Comparison of ENCODE assay signal across 9 mouse cellular contexts in the genomic region with DNA sequence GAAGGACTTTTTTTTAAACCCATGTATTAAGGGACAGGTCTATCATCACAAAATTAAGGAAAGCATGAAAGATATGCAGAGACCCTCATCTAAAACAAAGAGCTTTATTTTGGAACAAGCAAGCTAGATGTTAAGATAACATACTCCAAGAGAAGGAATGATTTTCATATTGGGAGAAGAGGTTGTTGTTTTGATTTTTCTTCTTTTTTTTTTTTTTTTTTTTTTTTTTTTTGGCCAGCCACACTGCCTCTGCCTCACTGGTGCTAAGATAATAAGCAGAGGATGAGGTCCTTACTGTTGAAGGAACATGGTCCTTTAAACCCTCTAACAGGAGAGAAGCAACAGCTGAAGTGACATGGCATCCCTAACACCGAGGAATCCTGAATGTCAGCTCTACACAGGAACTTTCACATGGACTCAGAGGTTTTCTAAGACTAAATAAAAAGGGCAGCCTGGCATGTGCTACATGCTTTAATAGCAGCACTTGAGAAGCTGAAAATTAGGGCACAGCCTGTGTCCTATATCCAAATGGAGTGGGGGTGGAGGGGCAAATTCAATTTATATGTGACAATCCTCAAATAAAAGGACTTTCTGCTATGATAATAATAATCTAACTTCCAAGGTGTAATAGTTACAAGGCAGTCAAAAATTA. TPM values are rescaled to one million over a fixed set of nuclear protein-coding genes. Genes with fewer than 3 reads are reported as not detected.
DNase-seq lines count a peak whose midpoint lies in the region; ATAC-seq and TF ChIP-seq lines count a peak whose summit lies in the region.
"Had no signal": no experiment of that assay in that cellular context is flagged by ENCODE, and none has a peak within 500 bp of the region (broad histone marks: within the 10 kb centered on the region; RNA-seq: fewer than 3 reads in every experiment).

No protein-coding gene starts in this region.

- H3K9me3 ChIP-seq in embryonic facial prominence, embryonic 12.5 days: no peaks in the 10 kb centered on the region
- H3K9me3 ChIP-seq in embryonic facial prominence, embryonic 10.5 days: no peaks in the 10 kb centered on the region
- no peaks in the 10 kb centered on the region for H3K9me3 ChIP-seq in intestine, embryonic 14.5 days (ENCODE audit: control insufficient read depth, low read length)
- no peaks in the 10 kb centered on the region for H3K9me3 ChIP-seq in intestine, postnatal 0 days (ENCODE audit: control insufficient read depth)
- H3K9me3 ChIP-seq in midbrain, embryonic 14.5 days (ENCODE audit: control insufficient read depth, low read length): no peaks in the 10 kb centered on the region
- no peaks in the 10 kb centered on the region for H3K9me3 ChIP-seq in midbrain, embryonic 10.5 days (replicated peaks)
- no peaks in the 10 kb centered on the region for H3K9me3 ChIP-seq in neural tube, embryonic 15.5 days (replicated peaks)

- no peak overlapping the region for H3K9ac ChIP-seq in embryonic facial prominence, embryonic 12.5 days
- H3K9ac ChIP-seq in intestine, embryonic 14.5 days (ENCODE audit: low read length): no peak overlapping the region
- H3K9ac ChIP-seq in intestine, postnatal 0 days (ENCODE audit: low read depth, low read length): no peak overlapping the region
- H3K9ac ChIP-seq in midbrain, embryonic 14.5 days (replicated peaks; ENCODE audit: low read length): no peak overlapping the region
- H3K9ac ChIP-seq in neural tube, embryonic 15.5 days (replicated peaks): no peak overlapping the region

- no peak overlapping the region for H3K4me3 ChIP-seq in embryonic facial prominence, embryonic 12.5 days
- no peak overlapping the region for H3K4me3 ChIP-seq in embryonic facial prominence, embryonic 10.5 days
- H3K4me3 ChIP-seq in intestine, embryonic 14.5 days (ENCODE audit: low read depth, low read length): no peak overlapping the region
- H3K4me3 ChIP-seq in intestine, postnatal 0 days (ENCODE audit: low read depth, low read length): no peak overlapping the region
- no peak overlapping the region for H3K4me3 ChIP-seq in midbrain, embryonic 14.5 days (replicated peaks; ENCODE audit: low read depth, low read length)
- H3K4me3 ChIP-seq in midbrain, embryonic 10.5 days: no peak overlapping the region
- H3K4me3 ChIP-seq in neural tube, embryonic 15.5 days (replicated peaks): no peak overlapping the region

- peaks cover 11% of the 10 kb centered on the region; the same call in 1 of the 2 replicates for H3K4me1 ChIP-seq in embryonic facial prominence, embryonic 12.5 days
- H3K4me1 ChIP-seq in embryonic facial prominence, embryonic 10.5 days: peaks cover 11% of the 10 kb centered on the region
- peaks cover 14% of the 10 kb centered on the region; the same call in 1 of the 2 replicates for H3K4me1 ChIP-seq in intestine, embryonic 14.5 days (replicated peaks; ENCODE audit: control insufficient read depth, insufficient read depth, low read length)
- no peaks in the 10 kb centered on the region; the same call in 1 of the 2 replicates for H3K4me1 ChIP-seq in intestine, postnatal 0 days (replicated peaks; ENCODE audit: control insufficient read depth, insufficient read depth, low read length)
- H3K4me1 ChIP-seq in midbrain, embryonic 14.5 days (ENCODE audit: control insufficient read depth, insufficient read depth, low read length): peaks cover 11% of the 10 kb centered on the region; the same call in 1 of the 2 replicates
- H3K4me1 ChIP-seq in midbrain, embryonic 10.5 days: peaks cover 12% of the 10 kb centered on the region
- H3K4me1 ChIP-seq in neural tube, embryonic 15.5 days: peaks cover 27% of the 10 kb centered on the region

- no peak for TF ChIP-seq CTCF in intestine, postnatal 0 days (IDR thresholded peaks at IDR 0.05; ENCODE audit: low read depth)

- H3K4me2 ChIP-seq in embryonic facial prominence, embryonic 12.5 days (replicated peaks): no peak overlapping the region
- H3K4me2 ChIP-seq in intestine, embryonic 14.5 days (ENCODE audit: low read length): no peak overlapping the region
- no peak overlapping the region for H3K4me2 ChIP-seq in intestine, postnatal 0 days (replicated peaks; ENCODE audit: low read depth)
- H3K4me2 ChIP-seq in midbrain, embryonic 14.5 days (ENCODE audit: low read length): no peak overlapping the region
- H3K4me2 ChIP-seq in neural tube, embryonic 15.5 days: no peak overlapping the region

- no peaks in the 10 kb centered on the region for H3K27me3 ChIP-seq in embryonic facial prominence, embryonic 12.5 days
- no peaks in the 10 kb centered on the region for H3K27me3 ChIP-seq in embryonic facial prominence, embryonic 10.5 days (replicated peaks; ENCODE audit: low read depth, poor library complexity, severe bottlenecking)
- no peaks in the 10 kb centered on the region for H3K27me3 ChIP-seq in intestine, embryonic 14.5 days (replicated peaks; ENCODE audit: control insufficient read depth, insufficient read depth, low read length)
- no peaks in the 10 kb centered on the region for H3K27me3 ChIP-seq in intestine, postnatal 0 days (replicated peaks; ENCODE audit: control insufficient read depth, insufficient read depth, low read length)
- H3K27me3 ChIP-seq in midbrain, embryonic 14.5 days (ENCODE audit: control insufficient read depth, insufficient read depth, low read length): no peaks in the 10 kb centered on the region
- H3K27me3 ChIP-seq in midbrain, embryonic 10.5 days (ENCODE audit: low read depth, poor library complexity, severe bottlenecking): no peaks in the 10 kb centered on the region
- H3K27me3 ChIP-seq in neural tube, embryonic 15.5 days (replicated peaks): no peaks in the 10 kb centered on the region

- DNase-seq in embryonic facial prominence, embryonic 10.5 days (ENCODE audit: low spot score): no peak
- DNase-seq in intestine, embryonic 14.5 days (ENCODE audit: low spot score): no peak
- no peak for DNase-seq in midbrain, embryonic 14.5 days
- DNase-seq in midbrain, embryonic 10.5 days (ENCODE audit: low spot score): no peak
- DNase-seq in adipocyte (ENCODE audit: low spot score): no peak
- DNase-seq: adrenal gland, postnatal 25 days had no signal

- ATAC-seq in embryonic facial prominence, embryonic 12.5 days (ENCODE audit: insufficient number of reproducible peaks, insufficient read depth, low FRiP score, low TSS enrichment): no peak
- no peak for ATAC-seq in intestine, embryonic 14.5 days (replicated peaks; ENCODE audit: low FRiP score, low TSS enrichment, low read depth)
- no peak for ATAC-seq in intestine, postnatal 0 days
- no peak for ATAC-seq in midbrain, embryonic 14.5 days (ENCODE audit: low FRiP score, low TSS enrichment)
- no peak for ATAC-seq in neural tube, embryonic 15.5 days (ENCODE audit: low FRiP score)

- 0 out of 2 replicates have a peak overlapping the region, but pooled peaks have one; percentile 2 for H3K27ac ChIP-seq in embryonic facial prominence, embryonic 12.5 days
- H3K27ac ChIP-seq in embryonic facial prominence, embryonic 10.5 days (replicated peaks): no peak overlapping the region
- 0 out of 2 replicates have a peak overlapping the region, but pooled peaks have one; percentile 11 for H3K27ac ChIP-seq in intestine, embryonic 14.5 days (ENCODE audit: low read depth)
- no peak overlapping the region for H3K27ac ChIP-seq in intestine, postnatal 0 days (ENCODE audit: low read depth, low read length)
- peak overlapping the region; percentile 55; the same call in 1 of the 2 replicates for H3K27ac ChIP-seq in midbrain, embryonic 14.5 days (replicated peaks; ENCODE audit: low read depth, low read length)
- H3K27ac ChIP-seq in midbrain, embryonic 10.5 days (replicated peaks): no peak overlapping the region
- 0 out of 2 replicates have a peak overlapping the region, but pooled peaks have one; percentile 65 for H3K27ac ChIP-seq in neural tube, embryonic 15.5 days (replicated peaks)

- 79% methylated on average over 1 of the region's 1 CpGs for WGBS in embryonic facial prominence, embryonic 12.5 days
- WGBS in embryonic facial prominence, embryonic 10.5 days: 93% methylated on average over 1 of the region's 1 CpGs
- WGBS in intestine, embryonic 14.5 days: 81% methylated on average over 1 of the region's 1 CpGs
- WGBS in intestine, postnatal 0 days: 66% methylated on average over 1 of the region's 1 CpGs
- WGBS in midbrain, embryonic 14.5 days: 88% methylated on average over 1 of the region's 1 CpGs
- 88% methylated on average over 1 of the region's 1 CpGs for WGBS in midbrain, embryonic 10.5 days
- WGBS in neural tube, embryonic 15.5 days: 57% methylated on average over 1 of the region's 1 CpGs

- H3K36me3 ChIP-seq in embryonic facial prominence, embryonic 12.5 days: peaks cover 25% of the 10 kb centered on the region
- peaks cover 68% of the 10 kb centered on the region for H3K36me3 ChIP-seq in embryonic facial prominence, embryonic 10.5 days (replicated peaks)
- H3K36me3 ChIP-seq in intestine, embryonic 14.5 days (ENCODE audit: control insufficient read depth, insufficient read depth, low read length): peaks cover 49% of the 10 kb centered on the region
- H3K36me3 ChIP-seq in intestine, postnatal 0 days (ENCODE audit: control insufficient read depth, insufficient read depth): peaks cover 24% of the 10 kb centered on the region
- H3K36me3 ChIP-seq in midbrain, embryonic 14.5 days (ENCODE audit: control insufficient read depth, insufficient read depth, low read length): peaks cover 8% of the 10 kb centered on the region
- peaks cover 51% of the 10 kb centered on the region for H3K36me3 ChIP-seq in midbrain, embryonic 10.5 days
- H3K36me3 ChIP-seq in neural tube, embryonic 15.5 days: peaks cover 5% of the 10 kb centered on the region; the same call in 1 of the 2 replicates

RNA-seq across cellular contexts. Expression of a gene that starts 17.9 kb away (rescaled TPM):
- polyA plus RNA-seq in embryonic facial prominence, embryonic 12.5 days (2016; fragmentation: Nextera tagmentation; extraction: Ambion mirVana): 57.9 and 65.0 TPM in 2 replicates
- 49.2 and 54.8 TPM in 2 replicates for polyA plus RNA-seq in embryonic facial prominence, embryonic 10.5 days (2016; fragmentation: Nextera tagmentation; extraction: Ambion mirVana)
- 50.5 and 68.2 TPM in 2 replicates for polyA plus RNA-seq in intestine, embryonic 14.5 days (2014; fragmentation: Nextera tagmentation; extraction: Ambion mirVana)
- 19.3 and 25.4 TPM in 2 replicates for polyA plus RNA-seq in intestine, postnatal 0 days (2015; fragmentation: Nextera tagmentation; extraction: Ambion mirVana)
- 35.9 and 49.8 TPM in 2 replicates for polyA plus RNA-seq in midbrain, embryonic 14.5 days (2014; fragmentation: Nextera tagmentation; extraction: Ambion mirVana)
- 39.6 and 48.3 TPM in 2 replicates for polyA plus RNA-seq in midbrain, embryonic 10.5 days (2016; fragmentation: Nextera tagmentation; extraction: Ambion mirVana)
- 31.2 and 39.3 TPM in 2 replicates for polyA plus RNA-seq in neural tube, embryonic 15.5 days (2015; fragmentation: Nextera tagmentation; extraction: Ambion mirVana)

Comparison
In these comparisons a context has a peak if more than half of its experiments do, and no peak if none do; other contexts are left out.
1. H3K27ac ChIP-seq: peak in embryonic facial prominence, embryonic 12.5 days (single experiment), intestine, embryonic 14.5 days (single experiment), midbrain, embryonic 14.5 days (single experiment) and neural tube, embryonic 15.5 days (single experiment); none in embryonic facial prominence, embryonic 10.5 days (single experiment), intestine, postnatal 0 days (single experiment) and midbrain, embryonic 10.5 days (single experiment).